Mouse (Mus musculus): ENCODE results near the gene Rimkla.

DNA sequence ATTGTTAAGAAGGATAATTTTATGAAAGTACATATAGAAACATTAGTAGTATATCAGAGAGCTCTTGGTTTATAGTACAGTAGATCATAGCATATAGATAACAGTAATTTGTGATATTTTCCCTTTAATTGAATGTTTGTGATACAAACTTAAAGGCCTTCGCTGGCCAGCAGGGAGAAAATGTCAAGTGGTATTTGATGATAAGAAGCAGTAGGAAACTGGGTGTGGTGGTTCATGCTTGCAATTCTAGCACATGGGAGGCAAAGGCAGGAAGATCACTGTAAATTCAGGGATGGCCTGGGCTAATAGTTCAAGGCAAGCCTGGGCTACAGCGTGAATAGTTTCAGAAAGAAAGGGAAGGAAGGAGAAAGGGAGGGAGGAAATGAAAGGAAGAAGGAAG lies 67.4 kb downstream of the Rimkla start:
- TF ChIP-seq GATA1 (IDR thresholded peaks at IDR 0.05; ENCODE audit: low read length) = no peak
- no peak for TF ChIP-seq TAL1 (IDR thresholded peaks at IDR 0.05; ENCODE audit: low read length)

Measured in erythroblast, embryonic 14.5 days (primary cell).